Mouse (Mus musculus) thymus, adult 2 months (tissue): ENCODE data around the gene Zc3hc1.

Experiments
- CTCF ChIP-seq: fragments of 200-500 bp; IDR thresholded peaks from 2 replicates; pipeline ENCODE4 v1.5.1; 2012; ENCODE audit warnings: mild to moderate bottlenecking, control low read depth, low read length, moderate library complexity, borderline replicate concordance; ENCODE audit not compliant: control insufficient read depth, poor library complexity, insufficient read depth; ENCODE audit errors: extremely low read depth
- POLR2A ChIP-seq: fragments of 200-500 bp; IDR thresholded peaks from 2 replicates; pipeline ENCODE4 v1.6.1; 2012; ENCODE audit warnings: mild to moderate bottlenecking, low read length, control low read depth, moderate library complexity; ENCODE audit not compliant: control insufficient read depth, poor library complexity, insufficient read depth; ENCODE audit errors: extremely low read depth

- TF ChIP-seq CTCF (no peak), POLR2A (no peak)
Observed at GRCm38 (mm10) chr6:30332262-30332661, 58.6 kb downstream of the Zc3hc1 start.
